Mouse (Mus musculus) C2C12 (cell line): ENCODE results near the gene Mrpl54.

ENCODE experiments used
- CTCF ChIP-seq: IDR thresholded peaks from one replicate; pipeline ENCODE4 v1.5.1; 2011; ENCODE audit not compliant: control insufficient read depth, insufficient read depth, insufficient read length
- MAX ChIP-seq: IDR thresholded peaks from one replicate; pipeline ENCODE4 v1.6.1; 2011; ENCODE audit warnings: mild to moderate bottlenecking, control low read depth

- TF ChIP-seq CTCF (peak; percentile 77), MAX (no peak)
These were observed 22.1 kb downstream of the Mrpl54 start for GRCm38 (mm10) chr10:81244595-81244994.
